Mouse (Mus musculus) lung, adult 2 months (tissue): ENCODE results near the gene Arl6.

Experiments
- CTCF ChIP-seq: fragments of 200-500 bp; IDR thresholded peaks from 2 replicates; pipeline ENCODE4 v1.5.1; 2011; ENCODE audit warnings: mild to moderate bottlenecking, low read length, control low read depth; ENCODE audit not compliant: insufficient read depth
- POLR2A ChIP-seq: fragments of 200-500 bp; IDR thresholded peaks from 2 replicates; pipeline ENCODE4 v1.6.1; 2011; ENCODE audit warnings: low read depth, mild to moderate bottlenecking, control low read depth, low read length, borderline replicate concordance; ENCODE audit errors: extremely low read depth

GRCm38 (mm10) chr16:59583515-59583914 lies 55.7 kb downstream of the Arl6 start:
- TF ChIP-seq POLR2A (no peak), CTCF (no peak)
